Mouse (Mus musculus) kidney, postnatal 10 days (tissue): ENCODE measurements around the gene Ehbp1l1.
"Not testable (repeated sequence)": the region's sequence is repeated elsewhere in the genome, so short reads cannot be mapped to it uniquely, and the experiment has no call there.

Source experiments
- DNase-seq: peaks from one replicate; pipeline ENCODE4 v3.0.0; 2021; ENCODE audit warnings: mixed read lengths

Gene Ehbp1l1

DNA sequence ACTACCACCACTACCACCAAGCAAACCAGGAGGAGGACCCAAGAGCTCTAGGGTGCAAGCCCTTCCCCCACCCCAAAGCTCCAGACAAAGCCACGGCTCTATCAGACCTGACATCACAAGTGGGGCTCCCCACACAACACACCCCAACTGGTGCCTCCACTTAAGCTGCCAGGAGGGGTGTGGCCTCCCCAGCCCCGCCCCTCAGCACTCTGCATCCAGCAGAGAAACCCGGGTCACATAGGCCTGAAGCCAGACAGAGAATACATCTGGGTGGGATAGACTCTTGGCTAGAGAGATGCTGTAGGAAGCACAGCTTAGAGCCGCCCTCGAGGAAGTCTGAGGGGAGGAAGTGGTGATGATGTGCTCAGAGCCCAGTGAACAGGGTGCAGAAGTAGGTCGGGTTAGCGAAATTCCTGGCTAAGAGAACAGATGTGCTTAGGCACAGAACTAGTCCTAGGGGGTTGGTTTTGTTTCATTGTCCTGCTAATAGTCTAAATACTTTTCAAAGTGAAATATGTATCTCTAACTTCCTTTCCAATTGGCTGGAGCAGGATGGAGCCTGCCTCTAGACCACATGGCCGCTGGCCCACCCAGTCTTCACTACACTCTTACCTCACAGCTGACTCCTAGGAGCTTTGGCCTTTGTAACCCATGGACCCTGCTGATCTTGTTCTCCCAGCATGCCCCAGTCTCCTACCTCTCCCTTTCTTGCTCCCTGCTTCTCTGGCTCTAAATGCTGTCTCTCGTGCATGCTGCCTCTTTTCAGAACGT lies 21.1 kb downstream of the Ehbp1l1 start:
- peak; percentile 75 for DNase-seq

DNA sequence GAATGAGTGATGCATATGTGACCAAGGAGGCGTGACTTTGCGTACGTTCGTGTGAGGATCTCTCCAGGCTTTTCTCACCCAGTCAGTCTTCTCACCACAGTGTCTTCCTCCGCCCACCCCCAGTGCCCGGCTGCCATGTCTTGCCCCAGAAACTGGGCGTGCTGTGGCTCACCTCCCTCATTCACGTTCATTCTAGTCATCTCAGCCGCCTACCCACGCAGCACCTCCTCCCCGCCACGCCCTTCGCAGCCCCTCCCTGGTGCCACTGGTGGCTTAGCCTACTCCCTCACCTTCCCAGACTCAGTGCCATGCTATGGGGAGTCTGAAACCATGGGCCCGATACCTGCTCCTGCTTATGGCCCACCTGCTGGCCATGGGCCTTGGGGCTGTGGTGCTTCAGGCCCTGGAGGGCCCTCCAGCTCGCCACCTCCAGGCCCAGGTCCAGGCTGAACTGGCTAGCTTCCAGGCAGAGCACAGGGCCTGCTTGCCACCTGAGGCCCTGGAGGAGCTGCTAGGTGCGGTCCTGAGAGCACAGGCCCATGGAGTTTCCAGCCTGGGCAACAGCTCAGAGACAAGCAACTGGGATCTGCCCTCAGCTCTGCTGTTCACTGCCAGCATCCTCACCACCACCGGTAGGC lies 21.8 kb downstream of the Ehbp1l1 start, which contains the start of gene Kcnk7:
Kcnk7 (plus strand) TSS at position 205 of the 638 bp plus-strand sequence.
- no peak for DNase-seq

DNA sequence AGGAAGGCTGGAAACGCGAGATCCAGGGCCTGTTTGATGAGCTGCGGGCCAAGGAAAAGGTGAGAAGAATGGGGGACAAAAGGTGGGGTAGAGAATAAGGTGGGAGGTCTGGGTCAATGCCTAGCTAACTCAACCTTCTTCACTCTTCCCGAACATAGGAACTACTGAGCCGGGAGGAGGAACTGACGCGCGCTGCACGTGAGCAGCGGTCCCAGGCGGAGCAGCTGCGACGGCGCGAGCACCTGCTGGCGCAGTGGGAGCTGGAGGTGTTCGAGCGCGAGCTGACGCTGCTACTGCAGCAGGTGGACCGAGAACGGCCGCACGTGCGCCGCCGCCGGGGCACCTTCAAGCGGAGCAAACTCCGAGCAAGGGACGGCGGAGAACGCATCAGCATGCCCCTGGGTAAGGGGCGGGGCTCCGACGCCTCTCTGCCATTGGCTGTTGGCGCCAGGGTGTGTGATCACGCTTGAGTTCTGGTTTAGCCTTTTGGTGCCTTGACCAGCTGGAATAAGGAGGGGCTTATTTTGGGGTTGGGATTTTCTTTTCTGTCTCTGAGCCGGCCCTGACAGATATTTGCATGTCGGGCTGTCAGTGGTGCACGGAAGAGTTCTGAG lies 30.2 kb downstream of the Ehbp1l1 start:
- no peak for DNase-seq

DNA sequence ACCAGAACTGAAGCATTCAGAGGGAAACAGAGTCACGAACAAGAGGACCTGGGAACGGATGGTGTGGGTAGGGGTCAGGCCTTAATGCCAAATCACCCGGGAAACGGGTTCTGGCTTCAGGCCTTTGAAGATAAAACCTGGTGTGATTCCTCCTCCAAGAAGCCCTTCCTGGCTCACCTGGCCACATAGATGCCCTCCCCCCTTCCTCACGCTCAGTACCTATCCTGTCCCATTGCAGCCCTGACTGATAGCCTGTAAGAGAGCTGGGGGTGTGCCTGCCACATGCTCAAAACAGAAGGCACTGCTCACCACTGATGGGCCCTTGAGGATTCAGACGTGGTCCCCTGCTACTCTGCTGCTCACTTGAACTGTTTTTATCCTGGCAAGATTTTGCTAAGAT lies 32.3 kb downstream of the Ehbp1l1 start:
- no peak for DNase-seq

DNA sequence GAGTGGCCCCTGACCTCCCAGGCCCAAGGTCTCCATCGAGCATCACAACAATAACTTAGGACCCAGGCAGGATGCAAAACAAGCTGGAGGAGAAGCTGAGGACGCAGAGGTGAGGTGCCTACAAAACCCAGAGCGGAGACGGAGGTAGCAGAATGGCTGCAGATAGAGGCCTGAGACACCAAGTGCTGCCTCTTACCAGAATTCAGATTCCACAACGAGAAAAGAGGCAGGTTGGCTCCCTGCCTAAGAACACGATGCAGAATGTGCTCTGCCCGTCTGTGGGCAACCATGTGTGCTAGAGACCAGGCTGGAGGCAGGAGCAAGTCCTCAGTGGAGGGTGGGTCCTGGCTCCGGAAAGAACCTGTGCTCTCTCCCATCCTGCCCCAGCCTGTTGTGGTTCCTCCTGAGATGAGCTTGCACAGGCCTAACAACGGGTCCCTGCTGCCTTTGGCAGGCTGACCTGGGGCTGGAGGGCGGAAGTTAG lies 33.2 kb downstream of the Ehbp1l1 start:
- peak; percentile 56 for DNase-seq

DNA sequence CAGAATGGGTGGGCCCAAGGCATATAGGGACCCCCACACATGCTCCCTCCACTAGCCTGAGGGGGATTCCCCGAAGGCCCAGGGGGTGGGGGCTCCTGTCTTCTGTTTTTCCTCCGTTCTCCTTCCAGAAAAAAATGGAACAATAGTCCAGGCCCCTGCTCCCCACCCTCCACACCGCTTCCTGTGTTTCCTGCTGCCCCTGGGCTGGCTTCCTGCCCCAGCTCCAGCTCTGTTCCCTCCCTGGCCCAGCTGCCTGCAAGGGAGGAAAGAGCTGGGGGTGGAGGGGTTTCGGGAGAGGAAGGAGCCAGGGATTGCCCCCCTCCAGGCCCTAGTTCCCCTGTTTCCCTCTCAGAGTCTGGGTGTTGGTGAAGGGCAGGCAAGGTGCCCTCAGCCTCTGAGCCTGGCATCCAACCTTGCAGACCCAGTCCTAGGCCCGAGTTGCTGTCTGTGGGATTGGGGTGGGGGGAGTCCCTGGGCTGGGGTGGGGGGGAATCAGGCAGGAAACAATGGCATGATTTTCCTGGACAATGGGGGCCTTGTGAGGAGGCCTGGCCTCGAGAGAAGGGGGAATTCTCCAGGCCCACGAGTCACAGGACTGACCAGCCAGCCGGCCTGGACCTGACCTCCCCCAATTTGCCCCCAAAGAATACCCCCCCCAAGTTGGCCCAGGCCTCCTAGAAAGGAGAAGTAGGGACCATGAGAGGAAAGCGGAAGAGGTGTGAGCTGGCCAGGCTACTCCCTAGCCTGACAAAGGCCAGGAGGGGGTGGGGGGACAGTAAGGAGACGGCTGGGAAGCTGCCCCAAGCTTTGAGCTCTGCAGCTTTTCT lies 33.8 kb downstream of the Ehbp1l1 start:
- DNase-seq, result peak; percentile 85

DNA sequence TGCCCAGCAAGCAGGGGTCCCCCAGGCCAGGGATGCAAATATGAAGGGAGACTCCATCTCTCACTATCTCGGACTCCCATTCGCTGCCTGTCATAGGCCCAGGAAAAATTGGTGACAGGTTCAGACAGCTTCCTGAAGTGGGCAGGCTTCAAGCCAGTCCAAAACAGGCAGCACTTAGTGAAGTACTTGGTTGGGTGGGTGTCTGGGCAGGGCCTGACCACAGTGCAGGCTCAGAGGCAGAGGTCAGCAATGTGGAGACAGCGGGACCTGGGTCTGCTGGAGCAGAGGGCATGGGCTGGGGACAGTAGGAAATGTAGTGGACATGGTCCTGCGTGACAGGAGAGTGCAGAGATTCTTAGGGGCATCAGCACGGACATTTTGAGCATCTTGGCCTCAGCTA lies 34.5 kb downstream of the Ehbp1l1 start:
- DNase-seq, result no peak

DNA sequence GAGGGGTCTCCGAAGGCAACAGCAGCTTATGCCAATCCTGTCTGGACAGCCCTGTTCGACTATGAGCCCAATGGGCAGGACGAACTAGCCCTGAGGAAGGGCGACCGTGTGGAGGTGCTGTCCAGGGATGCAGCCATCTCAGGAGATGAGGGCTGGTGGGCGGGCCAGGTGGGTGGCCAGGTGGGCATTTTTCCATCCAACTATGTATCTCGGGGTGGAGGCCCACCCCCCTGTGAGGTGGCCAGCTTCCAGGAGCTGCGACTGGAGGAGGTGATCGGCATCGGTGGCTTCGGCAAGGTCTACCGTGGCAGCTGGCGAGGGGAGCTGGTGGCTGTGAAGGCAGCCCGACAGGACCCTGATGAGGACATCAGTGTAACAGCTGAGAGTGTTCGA lies 35.8 kb downstream of the Ehbp1l1 start:
- DNase-seq, result peak; percentile 57

DNA sequence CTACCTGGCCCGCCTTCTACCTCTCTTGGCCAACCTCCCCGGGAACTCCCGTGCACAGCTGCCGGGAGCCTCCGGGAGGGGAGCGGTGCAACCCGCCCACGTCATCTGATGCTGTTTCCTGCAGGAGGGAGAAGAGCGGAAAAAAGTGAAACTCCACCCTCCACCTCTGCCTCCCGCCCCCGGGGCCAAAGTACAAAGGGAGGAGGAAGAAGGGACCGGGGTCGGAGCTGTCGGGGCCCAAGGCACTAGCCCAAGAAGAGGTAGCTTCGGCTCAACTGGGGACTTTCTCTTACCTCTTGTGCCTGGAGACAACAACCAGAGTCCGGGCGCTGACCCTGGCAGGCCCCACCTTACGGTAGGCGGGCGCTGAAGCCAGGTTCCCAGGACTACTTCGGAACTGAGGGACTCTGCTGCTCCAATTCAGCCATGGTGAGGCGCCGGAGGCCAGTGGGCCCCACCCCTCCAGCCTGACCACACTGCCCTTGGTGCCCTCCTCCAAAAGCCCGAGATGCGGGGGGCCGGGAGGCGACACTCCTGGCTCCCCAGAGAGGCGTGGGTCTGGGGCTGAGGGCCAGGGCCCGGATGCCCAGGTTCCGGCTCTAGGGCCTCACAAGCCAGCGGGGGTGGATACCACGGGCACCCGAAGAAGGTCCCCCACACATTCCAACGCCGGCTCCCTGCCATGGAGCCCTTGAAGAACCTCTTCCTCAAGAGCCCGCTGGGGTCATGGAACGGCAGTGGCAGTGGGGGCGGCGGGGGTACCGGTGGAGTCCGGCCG lies 36.4 kb downstream of the Ehbp1l1 start:
- DNase-seq, result peak; percentile 94

DNA sequence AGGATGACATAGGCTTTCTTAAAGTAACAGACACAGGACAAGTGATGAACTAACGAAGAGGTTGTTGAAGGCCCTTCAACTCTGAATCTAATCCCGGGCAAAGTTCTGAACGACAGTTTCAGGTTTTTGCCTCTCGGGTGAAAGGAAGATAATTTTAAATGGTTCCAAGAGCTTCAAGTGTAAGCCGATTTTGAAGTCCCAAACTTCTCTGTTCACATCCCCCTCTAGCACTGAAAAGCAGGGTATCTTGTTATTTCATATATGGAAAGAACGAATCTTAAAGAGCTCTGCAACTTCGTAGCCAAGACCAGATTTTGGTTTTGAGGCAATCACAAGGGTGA lies 37.1 kb downstream of the Ehbp1l1 start:
- no peak for DNase-seq

DNA sequence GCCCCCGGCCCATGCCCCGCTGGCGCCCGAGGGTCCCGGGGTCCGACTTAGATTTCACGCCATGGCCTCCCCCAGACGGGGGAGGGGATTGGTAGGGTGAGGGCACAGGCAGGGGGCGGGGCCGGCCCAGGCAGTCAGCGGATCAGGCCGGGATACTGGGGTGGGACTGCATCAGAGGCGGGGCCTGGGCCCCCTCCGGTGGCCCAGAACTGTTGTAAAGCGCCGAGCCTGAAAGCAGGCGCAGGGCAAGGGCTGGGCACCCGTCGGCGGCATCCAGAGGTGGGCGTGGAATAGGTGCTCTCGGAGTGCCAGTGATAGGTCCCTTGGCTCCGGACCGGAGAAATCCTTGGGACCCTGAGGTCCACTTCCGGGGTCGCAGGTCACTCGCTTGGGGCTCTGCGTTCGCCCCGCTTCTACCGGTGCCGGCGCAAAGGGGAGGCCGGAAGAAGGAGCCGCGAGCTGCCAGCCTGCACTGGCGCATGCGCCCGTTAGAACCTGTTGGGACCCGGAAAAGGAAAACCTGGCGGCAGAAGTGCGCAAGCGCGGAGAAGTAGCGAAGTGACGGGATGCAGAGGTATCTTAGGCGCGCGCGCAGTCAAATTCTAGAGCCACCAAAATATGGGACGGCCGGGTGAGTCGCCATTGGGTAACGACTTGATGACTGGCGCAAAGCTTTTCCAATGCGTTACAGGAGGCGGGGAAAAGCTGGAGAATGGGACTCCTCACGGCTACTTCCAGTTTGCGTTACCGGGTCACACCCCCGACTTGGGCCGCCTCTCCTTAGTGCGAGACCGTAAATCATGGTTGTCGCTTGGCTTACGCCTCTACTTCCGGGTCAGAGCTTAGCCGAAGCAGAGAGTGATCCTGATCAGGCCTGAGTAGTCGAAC lies 37.7 kb downstream of the Ehbp1l1 start, which contains the start of the genes Map3k11 and Pcnx3:
Map3k11 (plus strand) TSS at position 543 of the 888 bp plus-strand sequence.
Pcnx3 (minus strand) TSS at position 709 of the 888 bp plus-strand sequence.
- DNase-seq, result peak; percentile 98

DNA sequence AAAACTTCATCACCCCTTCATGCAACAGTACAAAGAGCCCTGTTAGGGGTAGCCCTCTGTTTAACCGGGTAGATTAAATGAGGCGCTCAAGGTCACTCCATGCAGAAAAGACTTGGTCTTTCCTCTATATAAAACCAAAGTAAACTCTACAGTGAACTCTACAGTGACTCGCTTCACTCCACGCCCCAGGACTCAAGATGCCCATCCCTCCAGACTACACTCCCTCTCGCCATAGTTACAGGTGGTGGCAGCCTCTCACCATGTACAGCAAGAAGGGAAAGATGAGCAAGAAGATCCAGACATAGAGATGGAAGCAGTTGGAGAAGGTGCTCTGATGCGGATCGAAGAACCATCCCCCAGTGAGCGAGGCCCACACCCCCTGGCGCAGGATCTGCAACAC lies 38.4 kb downstream of the Ehbp1l1 start:
- no peak for DNase-seq

DNA sequence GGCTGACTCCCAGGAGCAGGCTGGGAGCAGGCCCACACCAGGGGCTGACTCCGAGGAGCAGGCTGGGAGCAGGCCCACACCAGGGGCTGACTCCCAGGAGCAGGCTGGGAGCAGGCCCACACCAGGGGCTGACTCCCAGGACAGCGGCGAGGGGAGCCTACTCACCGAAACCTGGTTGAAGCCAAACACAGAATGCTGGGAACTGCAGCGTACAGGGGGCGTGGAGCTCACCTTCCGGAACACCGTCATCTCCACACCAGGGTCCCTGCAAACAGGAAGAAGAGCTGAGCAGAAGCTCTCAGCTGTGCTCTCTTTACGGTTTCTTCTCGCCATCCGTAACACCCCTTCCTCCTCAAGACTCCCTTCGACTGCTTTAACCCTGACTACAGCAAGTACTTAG lies 39.2 kb downstream of the Ehbp1l1 start:
- not testable (repeated sequence) for DNase-seq

DNA sequence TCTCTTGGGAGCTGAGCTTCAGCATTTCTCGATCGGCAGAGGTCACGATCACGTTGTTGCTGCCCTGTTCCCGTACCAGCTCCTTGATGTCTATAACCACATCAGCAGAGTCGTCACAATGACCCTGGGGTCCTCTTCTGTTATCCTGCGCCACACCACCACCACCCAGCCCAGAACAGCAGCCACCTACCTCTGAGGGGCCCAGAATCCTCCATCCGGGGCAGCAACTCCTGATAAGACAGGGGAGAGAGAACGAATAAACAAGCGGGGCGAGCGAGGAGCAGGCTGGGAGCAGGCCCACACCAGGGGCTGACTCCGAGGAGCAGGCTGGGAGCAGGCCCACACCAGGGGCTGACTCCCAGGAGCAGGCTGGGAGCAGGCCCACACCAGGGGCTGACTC lies 39.7 kb downstream of the Ehbp1l1 start:
- no peak for DNase-seq

DNA sequence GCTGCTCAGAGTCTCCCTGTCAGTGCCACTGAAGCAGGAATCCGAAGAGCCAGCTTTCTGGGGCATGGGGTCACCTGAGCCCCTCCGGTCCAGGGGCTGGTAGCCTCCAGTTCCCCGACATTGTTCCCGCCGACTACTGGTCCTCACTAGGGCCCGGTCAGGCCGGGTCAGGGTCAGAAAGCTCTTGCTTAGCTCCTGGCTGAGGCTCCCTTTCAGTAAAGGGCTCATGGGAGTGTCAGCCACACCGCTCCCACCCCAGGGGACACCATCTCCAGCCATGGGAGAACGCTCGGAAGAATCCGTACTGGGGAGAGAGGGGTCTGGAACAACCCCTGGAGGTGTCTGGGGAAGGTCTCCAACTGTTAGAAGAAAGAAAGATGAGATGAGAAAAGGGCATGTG lies 40.3 kb downstream of the Ehbp1l1 start:
- DNase-seq, result no peak

DNA sequence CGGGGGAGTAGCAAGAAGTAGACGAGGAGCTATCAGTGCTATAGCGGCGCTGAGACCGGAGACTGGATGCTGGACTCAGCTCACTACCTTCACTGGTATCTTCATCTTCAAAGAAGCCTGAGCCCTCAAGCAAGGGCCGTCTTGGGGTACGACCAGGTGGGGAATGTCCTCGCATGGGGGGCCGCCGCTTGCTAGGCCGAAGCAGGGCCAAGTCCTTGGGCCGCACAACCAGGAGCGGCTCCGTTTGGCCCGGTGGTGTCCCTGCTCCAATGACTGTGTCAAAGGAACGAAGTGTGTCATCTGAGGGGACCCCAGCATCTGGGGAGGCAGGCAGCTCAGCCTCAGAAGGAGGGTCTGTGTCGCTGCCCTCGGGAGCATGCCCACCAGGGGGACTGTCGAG lies 40.7 kb downstream of the Ehbp1l1 start:
- DNase-seq, result no peak

DNA sequence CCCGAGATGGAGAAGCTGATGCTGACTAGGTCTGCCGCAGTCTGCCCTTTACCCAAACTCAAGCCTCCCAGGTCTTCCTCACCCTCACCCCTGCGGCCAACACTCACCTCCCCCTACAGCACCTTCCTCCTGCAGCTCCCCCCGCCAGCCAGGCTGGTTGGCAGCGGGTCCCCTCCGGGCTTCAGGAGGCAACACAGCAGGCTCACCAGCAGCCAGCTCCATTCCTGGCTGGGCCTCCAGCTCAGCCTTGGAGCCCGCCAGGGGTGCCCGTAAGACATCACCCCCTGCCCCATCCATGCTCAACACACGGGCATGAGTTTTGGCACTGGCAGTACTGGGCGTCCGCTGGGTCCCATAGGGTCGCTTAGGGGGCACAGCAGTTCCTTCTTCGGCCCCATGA lies 41.1 kb downstream of the Ehbp1l1 start:
- no peak for DNase-seq

DNA sequence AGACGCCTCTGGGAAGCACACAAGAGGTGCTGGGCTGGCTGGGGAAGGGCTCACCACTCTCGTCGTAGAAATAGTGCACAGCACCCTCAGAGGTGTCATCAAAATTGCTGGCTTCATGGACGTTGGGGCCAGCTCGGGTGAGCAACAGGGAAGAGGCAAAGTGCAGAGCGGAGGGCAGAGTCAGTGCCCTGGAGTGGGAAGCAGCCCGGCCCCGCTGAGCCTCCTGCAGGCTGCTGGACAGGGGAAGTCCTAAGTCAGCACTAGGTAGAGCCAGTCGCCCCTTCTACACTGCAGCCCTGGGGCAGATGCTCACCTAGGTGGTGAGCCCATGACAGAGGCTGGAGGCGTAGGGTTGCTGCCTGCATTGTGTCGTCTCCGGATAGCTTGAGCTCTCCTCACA lies 41.9 kb downstream of the Ehbp1l1 start:
- DNase-seq, result no peak

DNA sequence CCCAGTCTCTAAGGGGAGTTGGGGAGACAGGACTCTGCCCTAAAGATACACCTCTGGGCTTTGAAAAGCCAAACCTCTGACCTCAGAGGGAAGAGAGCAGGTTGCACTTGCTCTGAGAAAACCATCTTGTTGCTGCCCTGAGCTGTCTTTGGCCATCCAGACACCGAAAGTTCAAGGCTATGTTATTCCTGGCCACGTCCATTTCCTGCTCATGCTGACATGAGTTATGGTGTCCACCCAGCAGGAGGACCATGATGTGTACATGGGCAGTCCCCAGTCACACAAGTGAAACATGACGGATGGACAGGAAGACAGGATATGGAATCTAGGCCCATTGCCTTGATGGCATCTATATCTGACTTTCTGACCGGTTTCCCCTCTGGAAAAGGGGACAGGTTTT lies 45.7 kb downstream of the Ehbp1l1 start:
- DNase-seq, result peak; percentile 51

DNA sequence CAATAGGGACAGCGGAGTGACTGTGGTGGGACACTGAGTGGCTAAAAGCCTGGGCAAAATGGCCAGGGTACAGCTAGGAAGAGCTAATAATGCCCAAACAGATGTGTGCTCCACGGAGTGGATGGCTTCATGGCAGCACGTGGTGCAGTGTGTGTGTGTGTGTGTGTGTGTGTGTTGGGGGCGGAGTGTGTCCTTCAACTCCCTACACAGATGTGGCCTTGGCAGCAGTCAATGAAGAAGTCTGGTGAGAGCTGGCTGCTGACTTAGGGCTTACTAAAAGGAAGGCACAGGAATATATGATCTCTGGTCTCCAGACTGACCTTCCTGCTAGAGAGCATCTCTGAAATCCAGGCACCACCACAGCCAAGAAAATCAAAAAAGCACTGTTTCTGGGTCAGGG lies 57.7 kb downstream of the Ehbp1l1 start:
- DNase-seq, result no peak

DNA sequence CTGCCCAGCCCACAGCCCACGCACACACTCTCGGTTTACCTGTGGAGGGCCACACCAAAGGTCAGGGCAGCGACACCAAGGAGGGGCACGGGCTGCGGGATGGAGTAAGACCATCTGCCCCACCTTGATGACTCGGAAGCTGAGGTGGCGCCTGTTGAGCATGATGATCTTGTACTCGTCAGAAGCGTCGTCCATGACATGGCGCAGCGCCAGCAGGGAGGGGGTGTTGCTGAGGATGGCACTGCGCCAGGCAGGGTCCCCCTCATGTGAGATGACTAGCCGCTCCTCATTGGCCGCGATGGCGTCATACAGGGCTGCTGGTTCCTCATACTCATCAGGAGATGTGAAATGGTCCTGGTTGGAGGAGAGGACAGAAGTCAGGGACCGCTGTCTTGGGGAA lies 59.7 kb downstream of the Ehbp1l1 start:
- DNase-seq, result no peak
